15 mouse cellular contexts compared by ENCODE assay signal in genomic region chr8:44709171-44709940, GRCm38 (mm10).
DNase-seq lines count a peak whose midpoint lies in the region; ATAC-seq and TF ChIP-seq lines count a peak whose summit lies in the region.
"Had no signal": no experiment of that assay in that cellular context is flagged by ENCODE, and none has a peak within 500 bp of the region (broad histone marks: within the 10 kb centered on the region; RNA-seq: fewer than 3 reads in every experiment).

No protein-coding gene starts in this region.

- DNase-seq in kidney, postnatal 0 days (ENCODE audit: low spot score), result peak; percentile 89
- DNase-seq in kidney, adult 11 months, result no peak
- DNase-seq in frontal cortex, postnatal 10 days (ENCODE audit: low spot score in 2 of 2), result no peak
- no peak for DNase-seq in thymus, postnatal 36 days
- DNase-seq: cerebellum, adult 11-12 months; heart, adult 11 months; kidney, postnatal 25 days; left cerebral cortex, postnatal 4 days; thymus, postnatal 4 days had no signal

- no peaks in the 10 kb centered on the region for H3K9me3 ChIP-seq in kidney, postnatal 0 days (replicated peaks; ENCODE audit: low read length)
- no peaks in the 10 kb centered on the region for H3K9me3 ChIP-seq in neural tube, embryonic 12.5 days
- no peaks in the 10 kb centered on the region for H3K9me3 ChIP-seq in neural tube, embryonic 15.5 days (replicated peaks)
- H3K9me3 ChIP-seq in limb, embryonic 13.5 days, result no peaks in the 10 kb centered on the region
- no peaks in the 10 kb centered on the region for H3K9me3 ChIP-seq in neural tube, embryonic 14.5 days (ENCODE audit: control insufficient read depth, low read length)
- H3K9me3 ChIP-seq: hindbrain, embryonic 15.5 days had no signal

- no peaks in the 10 kb centered on the region for H3K27me3 ChIP-seq in kidney, postnatal 0 days (ENCODE audit: insufficient read depth, low read length)
- no peaks in the 10 kb centered on the region for H3K27me3 ChIP-seq in neural tube, embryonic 12.5 days (replicated peaks)
- H3K27me3 ChIP-seq in neural tube, embryonic 15.5 days (replicated peaks), result no peaks in the 10 kb centered on the region
- 0 out of 2 replicates have a peak, but pooled peaks cover 3% of the 10 kb centered on the region for H3K27me3 ChIP-seq in limb, embryonic 13.5 days
- no peaks in the 10 kb centered on the region for H3K27me3 ChIP-seq in neural tube, embryonic 14.5 days (ENCODE audit: control insufficient read depth, insufficient read depth, low read length)
- H3K27me3 ChIP-seq: hindbrain, embryonic 15.5 days had no signal

- H3K4me2 ChIP-seq in kidney, postnatal 0 days (ENCODE audit: low read length), result no peak overlapping the region
- H3K4me2 ChIP-seq in neural tube, embryonic 12.5 days (replicated peaks), result no peak overlapping the region
- no peak overlapping the region for H3K4me2 ChIP-seq in neural tube, embryonic 15.5 days
- H3K4me2 ChIP-seq in limb, embryonic 13.5 days (replicated peaks), result peak overlapping the region; percentile 21
- H3K4me2 ChIP-seq in neural tube, embryonic 14.5 days (ENCODE audit: low read depth, low read length), result no peak overlapping the region
- H3K4me2 ChIP-seq: hindbrain, embryonic 15.5 days had no signal

- no peaks in the 10 kb centered on the region for H3K36me3 ChIP-seq in kidney, postnatal 0 days (ENCODE audit: insufficient read depth, low read length)
- no peaks in the 10 kb centered on the region for H3K36me3 ChIP-seq in neural tube, embryonic 12.5 days
- no peaks in the 10 kb centered on the region for H3K36me3 ChIP-seq in neural tube, embryonic 15.5 days
- no peaks in the 10 kb centered on the region for H3K36me3 ChIP-seq in limb, embryonic 13.5 days
- no peaks in the 10 kb centered on the region for H3K36me3 ChIP-seq in neural tube, embryonic 14.5 days (ENCODE audit: control insufficient read depth, insufficient read depth, low read length)
- H3K36me3 ChIP-seq: hindbrain, embryonic 15.5 days had no signal

- no peak overlapping the region for H3K4me3 ChIP-seq in kidney, postnatal 0 days (replicated peaks; ENCODE audit: low read depth, low read length)
- no peak overlapping the region for H3K4me3 ChIP-seq in neural tube, embryonic 12.5 days
- H3K4me3 ChIP-seq in neural tube, embryonic 15.5 days (replicated peaks), result no peak overlapping the region
- H3K4me3 ChIP-seq in limb, embryonic 13.5 days, result no peak overlapping the region
- H3K4me3 ChIP-seq in neural tube, embryonic 14.5 days (ENCODE audit: low read depth, low read length), result no peak overlapping the region
- H3K4me3 ChIP-seq: hindbrain, embryonic 15.5 days had no signal

- no peak overlapping the region for H3K27ac ChIP-seq in kidney, postnatal 0 days
- H3K27ac ChIP-seq in neural tube, embryonic 12.5 days, result no peak overlapping the region
- no peak overlapping the region for H3K27ac ChIP-seq in neural tube, embryonic 15.5 days (replicated peaks)
- H3K27ac ChIP-seq in limb, embryonic 13.5 days, result no peak overlapping the region
- no peak overlapping the region for H3K27ac ChIP-seq in neural tube, embryonic 14.5 days (ENCODE audit: low read depth, low read length)
- H3K27ac ChIP-seq: hindbrain, embryonic 15.5 days had no signal

- 0 out of 2 replicates have a peak, but pooled peaks cover 6% of the 10 kb centered on the region for H3K4me1 ChIP-seq in kidney, postnatal 0 days (replicated peaks; ENCODE audit: insufficient read depth, low read length)
- H3K4me1 ChIP-seq in neural tube, embryonic 12.5 days, result no peaks in the 10 kb centered on the region; the same call in 1 of the 2 replicates
- H3K4me1 ChIP-seq in neural tube, embryonic 15.5 days, result peaks cover 4% of the 10 kb centered on the region; the same call in 1 of the 2 replicates
- peaks cover 15% of the 10 kb centered on the region for H3K4me1 ChIP-seq in limb, embryonic 13.5 days
- no peaks in the 10 kb centered on the region for H3K4me1 ChIP-seq in neural tube, embryonic 14.5 days (ENCODE audit: control insufficient read depth, insufficient read depth, low read length)
- H3K4me1 ChIP-seq: hindbrain, embryonic 15.5 days had no signal

- H3K9ac ChIP-seq in kidney, postnatal 0 days (ENCODE audit: low read depth, low read length), result no peak overlapping the region
- H3K9ac ChIP-seq in neural tube, embryonic 12.5 days, result no peak overlapping the region
- no peak overlapping the region for H3K9ac ChIP-seq in neural tube, embryonic 15.5 days (replicated peaks)
- H3K9ac ChIP-seq in limb, embryonic 13.5 days, result no peak overlapping the region
- no peak overlapping the region for H3K9ac ChIP-seq in neural tube, embryonic 14.5 days (replicated peaks; ENCODE audit: low read depth, low read length)
- H3K9ac ChIP-seq: hindbrain, embryonic 15.5 days had no signal

- TF ChIP-seq CTCF in kidney, postnatal 0 days (IDR thresholded peaks at IDR 0.05; ENCODE audit: low read depth), result no peak

- ATAC-seq in kidney, postnatal 0 days (replicated peaks; ENCODE audit: low FRiP score, low read depth), result peak; percentile 68; the same call in 1 of the 2 replicates
- peak; percentile 61; the same call in 1 of the 2 replicates for ATAC-seq in neural tube, embryonic 12.5 days (ENCODE audit: low FRiP score, low read depth)
- no peak for ATAC-seq in neural tube, embryonic 15.5 days (ENCODE audit: low FRiP score)
- no peak for ATAC-seq in limb, embryonic 13.5 days (ENCODE audit: low FRiP score, low read depth)
- peak; percentile 54; the same call in 1 of the 2 replicates for ATAC-seq in neural tube, embryonic 14.5 days (ENCODE audit: low read depth)
- ATAC-seq: activated CD4-positive, CD25-positive, alpha-beta regulatory T cell, adult 4 months had no signal

- 26% methylated on average over 6 of the region's 6 CpGs for WGBS in kidney, postnatal 0 days
- WGBS in neural tube, embryonic 12.5 days, result 51% methylated on average over 6 of the region's 6 CpGs
- WGBS in neural tube, embryonic 15.5 days, result 53% methylated on average over 6 of the region's 6 CpGs
- 7% methylated on average over 6 of the region's 6 CpGs for WGBS in limb, embryonic 13.5 days
- WGBS in neural tube, embryonic 14.5 days, result 42% methylated on average over 6 of the region's 6 CpGs

Comparison
In these comparisons a context has a peak if more than half of its experiments do, and no peak if none do; other contexts are left out.
1. ATAC-seq: peak in kidney, postnatal 0 days (single experiment), neural tube, embryonic 12.5 days (single experiment) and neural tube, embryonic 14.5 days (single experiment); none in neural tube, embryonic 15.5 days (single experiment) and limb, embryonic 13.5 days (single experiment).